Mouse (Mus musculus): ENCODE measurements at regions not wholly inside any gene's neighbourhood (a gene's known extent, or its start where the extent isn't known, plus 50 kb on each side); places are given as distances from the start of the nearest gene placed in this dataset.
A peak's percentile ranks its signal among the peaks of the same experiment; 100 is the strongest.

GRCm38 (mm10) chr2:128338474-128338873, 212.6 kb downstream of the Bcl2l11 start:
- no peaks in the 10 kb centered on the region for H3K36me3 ChIP-seq (replicated peaks; ENCODE audit: insufficient read depth, low read length)
- H3K4me3 ChIP-seq (ENCODE audit: low read depth, low read length), result no peak overlapping the region
- WGBS (ENCODE audit: insufficient replicate concordance), result 34% methylated on average over 4 of the region's 4 CpGs
- ATAC-seq (0 out of 2 replicates have a peak, but pooled peaks have one; percentile 4), DNase-seq (no peak)
- TF ChIP-seq CTCF (IDR thresholded peaks at IDR 0.05; ENCODE audit: low read depth) (no peak), EP300 (IDR thresholded peaks at IDR 0.05; ENCODE audit: low read depth) (no peak)
- H3K4me1 ChIP-seq (ENCODE audit: insufficient read depth), result peaks cover 39% of the 10 kb centered on the region
- no peaks in the 10 kb centered on the region for H3K27me3 ChIP-seq (ENCODE audit: insufficient read depth, low read length)
- H3K9me3 ChIP-seq (ENCODE audit: low read length), result no peaks in the 10 kb centered on the region
- no peak overlapping the region for H3K27ac ChIP-seq (ENCODE audit: low read depth)
- no peak overlapping the region for H3K9ac ChIP-seq (replicated peaks)
- no peak overlapping the region for H3K4me2 ChIP-seq (ENCODE audit: low read depth, low read length)

- DNase-seq (peak; percentile 36), ATAC-seq (peak; percentile 40; the same call in 1 of the 2 replicates)
- Histone ChIP-seq H3K9me3 (ENCODE audit: low read length) (no peaks in the 10 kb centered on the region), H3K36me3 (replicated peaks; ENCODE audit: insufficient read depth, low read length) (no peaks in the 10 kb centered on the region), H3K4me3 (ENCODE audit: low read depth, low read length) (no peak overlapping the region), H3K4me1 (ENCODE audit: insufficient read depth) (peaks cover 39% of the 10 kb centered on the region), H3K27me3 (ENCODE audit: insufficient read depth, low read length) (no peaks in the 10 kb centered on the region), H3K9ac (replicated peaks) (no peak overlapping the region), H3K27ac (ENCODE audit: low read depth) (peak overlapping the region; percentile 34; the same call in 1 of the 2 replicates), H3K4me2 (ENCODE audit: low read depth, low read length) (peak overlapping the region; percentile 44; the same call in 1 of the 2 replicates)
- TF ChIP-seq EP300 (IDR thresholded peaks at IDR 0.05; ENCODE audit: low read depth) (no peak), CTCF (IDR thresholded peaks at IDR 0.05; ENCODE audit: low read depth) (no peak)
- 13% methylated on average over 8 of the region's 8 CpGs for WGBS (ENCODE audit: insufficient replicate concordance)
These were observed 213.3 kb downstream of the Bcl2l11 start for GRCm38 (mm10) chr2:128339061-128339642.

- Histone ChIP-seq H3K4me3 (ENCODE audit: low read depth, low read length) (no peak overlapping the region), H3K4me2 (ENCODE audit: low read depth, low read length) (no peak overlapping the region), H3K4me1 (ENCODE audit: insufficient read depth) (peaks cover 33% of the 10 kb centered on the region), H3K9me3 (ENCODE audit: low read length) (no peaks in the 10 kb centered on the region), H3K9ac (replicated peaks) (no peak overlapping the region), H3K27me3 (ENCODE audit: insufficient read depth, low read length) (no peaks in the 10 kb centered on the region), H3K27ac (ENCODE audit: low read depth) (no peak overlapping the region), H3K36me3 (replicated peaks; ENCODE audit: insufficient read depth, low read length) (no peaks in the 10 kb centered on the region)
- ATAC-seq (no peak), DNase-seq (no peak)
- WGBS (ENCODE audit: insufficient replicate concordance), result 25% methylated on average over 19 of the region's 19 CpGs
- TF ChIP-seq CTCF (IDR thresholded peaks at IDR 0.05; ENCODE audit: low read depth), result 0 out of 2 replicates have a peak, but pooled peaks have one; percentile 4
- TF ChIP-seq EP300 (IDR thresholded peaks at IDR 0.05; ENCODE audit: low read depth), result no peak
These were observed 214.0 kb downstream of the Bcl2l11 start for GRCm38 (mm10) chr2:128339643-128340487.

GRCm38 (mm10) chr2:128340631-128341240, 214.9 kb downstream of the Bcl2l11 start:
- no peaks in the 10 kb centered on the region for H3K36me3 ChIP-seq (replicated peaks; ENCODE audit: insufficient read depth, low read length)
- H3K9me3 ChIP-seq (ENCODE audit: low read length), result no peaks in the 10 kb centered on the region
- DNase-seq (no peak), ATAC-seq (no peak)
- WGBS (ENCODE audit: insufficient replicate concordance), result 88% methylated on average over 5 of the region's 5 CpGs
- H3K4me3 ChIP-seq (ENCODE audit: low read depth, low read length), result no peak overlapping the region
- H3K27me3 ChIP-seq (ENCODE audit: insufficient read depth, low read length), result no peaks in the 10 kb centered on the region
- H3K27ac ChIP-seq (ENCODE audit: low read depth), result no peak overlapping the region
- H3K4me1 ChIP-seq (ENCODE audit: insufficient read depth), result peaks cover 30% of the 10 kb centered on the region
- TF ChIP-seq CTCF (IDR thresholded peaks at IDR 0.05; ENCODE audit: low read depth) (no peak), EP300 (IDR thresholded peaks at IDR 0.05; ENCODE audit: low read depth) (no peak)
- H3K4me2 ChIP-seq (ENCODE audit: low read depth, low read length), result no peak overlapping the region
- H3K9ac ChIP-seq (replicated peaks), result no peak overlapping the region

GRCm38 (mm10) chr2:128342212-128342611, 216.4 kb downstream of the Bcl2l11 start:
- no peak overlapping the region; the same call in 1 of the 2 replicates for H3K9ac ChIP-seq (replicated peaks)
- H3K27me3 ChIP-seq (ENCODE audit: insufficient read depth, low read length), result no peaks in the 10 kb centered on the region
- 32% methylated on average over 9 of the region's 9 CpGs for WGBS (ENCODE audit: insufficient replicate concordance)
- H3K9me3 ChIP-seq (ENCODE audit: low read length), result no peaks in the 10 kb centered on the region
- TF ChIP-seq CTCF (IDR thresholded peaks at IDR 0.05; ENCODE audit: low read depth), result no peak
- TF ChIP-seq EP300 (IDR thresholded peaks at IDR 0.05; ENCODE audit: low read depth), result no peak
- ATAC-seq, result no peak
- peak overlapping the region; percentile 42 for H3K4me2 ChIP-seq (ENCODE audit: low read depth, low read length)
- DNase-seq, result no peak
- no peak overlapping the region for H3K27ac ChIP-seq (ENCODE audit: low read depth)
- H3K4me1 ChIP-seq (ENCODE audit: insufficient read depth), result peaks cover 27% of the 10 kb centered on the region
- H3K4me3 ChIP-seq (ENCODE audit: low read depth, low read length), result no peak overlapping the region
- no peaks in the 10 kb centered on the region for H3K36me3 ChIP-seq (replicated peaks; ENCODE audit: insufficient read depth, low read length)

- no peak overlapping the region for H3K9ac ChIP-seq (replicated peaks)
- no peak overlapping the region for H3K27ac ChIP-seq (ENCODE audit: low read depth)
- no peaks in the 10 kb centered on the region for H3K9me3 ChIP-seq (ENCODE audit: low read length)
- H3K4me2 ChIP-seq (ENCODE audit: low read depth, low read length), result no peak overlapping the region
- no peak for TF ChIP-seq EP300 (IDR thresholded peaks at IDR 0.05; ENCODE audit: low read depth)
- no peak for TF ChIP-seq CTCF (IDR thresholded peaks at IDR 0.05; ENCODE audit: low read depth)
- no peaks in the 10 kb centered on the region for H3K27me3 ChIP-seq (ENCODE audit: insufficient read depth, low read length)
- DNase-seq (no peak), ATAC-seq (no peak)
- WGBS (ENCODE audit: insufficient replicate concordance), result 70% methylated on average over 11 of the region's 11 CpGs
- H3K4me1 ChIP-seq (ENCODE audit: insufficient read depth), result peaks cover under 1% of the 10 kb centered on the region; the same call in 1 of the 2 replicates
- H3K36me3 ChIP-seq (replicated peaks; ENCODE audit: insufficient read depth, low read length), result no peaks in the 10 kb centered on the region
- no peak overlapping the region for H3K4me3 ChIP-seq (ENCODE audit: low read depth, low read length)
These were observed 219.7 kb downstream of the Bcl2l11 start for GRCm38 (mm10) chr2:128345557-128345956.
